Mouse (Mus musculus) lung, postnatal 25 days (tissue): ENCODE results near the gene Cptp.
A peak's percentile ranks its signal among the peaks of the same experiment; 100 is the strongest.

Source experiments
- DNase-seq: peaks from one replicate; pipeline ENCODE4 v3.0.0; 2022; ENCODE audit warnings: low spot score

Cptp gene

DNA sequence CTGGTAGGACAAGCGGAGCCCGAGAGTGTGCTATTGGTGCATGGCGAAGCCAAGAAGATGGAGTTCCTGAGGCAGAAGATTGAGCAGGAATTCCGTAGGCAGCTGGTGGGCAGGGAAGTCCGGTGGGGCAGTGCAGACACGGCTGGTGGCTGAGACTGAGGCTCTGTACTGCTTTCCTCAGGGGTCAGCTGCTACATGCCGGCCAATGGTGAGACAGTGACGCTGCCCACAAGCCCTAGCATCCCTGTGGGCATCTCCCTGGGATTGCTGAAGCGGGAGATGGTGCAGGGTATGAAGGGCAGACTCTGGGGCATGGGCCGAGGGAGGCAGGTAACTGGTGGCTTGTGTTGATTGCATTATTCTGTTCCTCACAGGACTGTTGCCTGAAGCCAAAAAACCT lies 18.4 kb upstream of the Cptp start:
- no peak for DNase-seq

DNA sequence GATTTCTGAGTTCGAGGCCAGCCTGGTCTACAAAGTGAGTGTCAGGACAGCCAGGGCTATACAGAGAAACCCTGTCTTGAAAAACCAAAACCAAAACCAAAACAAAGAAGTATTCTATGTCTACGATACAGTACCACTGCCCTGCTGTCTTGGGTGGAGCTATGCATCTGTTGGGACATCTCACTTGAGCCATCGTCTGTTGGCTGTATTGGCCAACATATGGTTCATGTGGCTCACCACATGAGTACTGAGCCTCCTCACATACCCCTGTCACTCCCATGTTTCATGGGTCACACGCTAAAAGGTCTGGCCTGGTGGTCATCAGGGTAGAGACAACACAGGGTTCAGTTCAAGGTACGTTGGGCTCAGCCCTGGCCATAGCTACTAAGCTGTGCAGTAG lies 17.1 kb upstream of the Cptp start:
- DNase-seq = no peak

DNA sequence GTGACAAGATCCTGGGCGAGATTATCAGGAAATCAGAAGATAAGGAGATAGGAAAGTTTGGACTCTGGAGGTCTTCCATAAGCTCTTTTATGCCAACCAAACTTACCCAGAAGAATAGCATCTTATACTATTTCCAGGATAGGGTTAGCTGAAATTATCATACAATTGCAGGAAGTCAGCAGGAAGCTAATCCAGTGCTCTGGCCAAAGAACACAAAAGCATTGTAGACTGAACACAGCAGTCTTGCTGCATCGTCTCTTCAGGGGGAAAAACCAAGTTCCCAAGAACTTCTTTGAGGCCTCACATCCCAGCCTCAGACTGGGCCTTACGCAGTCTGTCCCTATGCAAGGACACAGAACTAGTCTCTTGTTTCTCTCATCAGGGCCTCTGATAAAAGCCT lies 14.3 kb upstream of the Cptp start:
- DNase-seq = no peak

DNA sequence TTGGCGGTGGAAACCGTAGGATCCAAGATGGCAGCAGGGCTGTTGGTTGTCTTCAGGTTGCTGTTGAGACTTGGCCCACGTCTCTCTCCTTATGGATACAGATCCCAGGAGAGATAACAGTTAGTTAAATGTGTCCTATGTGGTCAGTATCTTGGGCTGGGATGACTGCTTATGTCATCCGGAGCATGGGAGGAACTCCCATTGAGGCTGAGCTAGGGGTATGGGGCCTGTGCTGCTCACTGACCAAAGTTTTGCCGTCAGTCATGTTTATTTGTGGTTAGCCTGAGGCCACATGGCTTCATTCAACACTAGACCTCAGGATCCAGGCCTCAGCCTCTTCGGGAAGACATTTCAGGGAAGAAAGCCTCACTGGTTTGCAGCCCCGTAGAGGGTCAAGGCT lies 2.2 kb upstream of the Cptp start:
- no peak for DNase-seq

DNA sequence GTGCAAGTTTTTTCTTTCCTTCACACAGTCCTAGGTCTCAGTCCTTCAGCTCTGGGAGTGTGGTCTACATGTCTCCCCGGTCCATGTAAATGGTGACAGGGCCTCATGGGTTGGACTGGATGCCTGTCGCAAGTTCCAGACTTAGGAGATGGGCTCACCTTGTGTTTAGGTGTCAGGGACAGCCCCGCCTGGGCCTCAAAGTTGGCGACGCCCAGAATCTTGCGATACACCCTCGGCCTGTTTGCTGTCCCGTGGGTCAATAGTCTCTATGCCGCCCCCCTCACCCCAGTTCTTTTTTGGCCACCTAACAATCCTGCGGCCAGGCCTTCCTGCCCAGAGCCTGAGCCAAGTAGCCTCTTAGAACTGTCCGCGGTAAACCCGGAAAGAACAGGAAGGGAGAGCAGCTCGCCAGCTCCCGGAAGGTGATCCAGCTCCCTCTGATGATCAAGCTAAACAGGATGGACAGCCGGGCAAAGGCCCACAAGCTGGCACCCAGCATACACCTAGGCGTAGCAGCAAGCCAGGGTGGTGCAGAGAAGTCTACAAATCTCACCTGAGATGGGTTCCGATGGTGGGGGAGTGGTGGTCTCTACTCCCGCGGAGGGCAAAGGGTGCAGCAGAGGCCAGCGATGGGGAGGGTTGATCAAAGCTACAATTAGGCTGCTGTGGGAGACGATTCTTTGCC lies 484 bp downstream of the Cptp start:
- DNase-seq = no peak

DNA sequence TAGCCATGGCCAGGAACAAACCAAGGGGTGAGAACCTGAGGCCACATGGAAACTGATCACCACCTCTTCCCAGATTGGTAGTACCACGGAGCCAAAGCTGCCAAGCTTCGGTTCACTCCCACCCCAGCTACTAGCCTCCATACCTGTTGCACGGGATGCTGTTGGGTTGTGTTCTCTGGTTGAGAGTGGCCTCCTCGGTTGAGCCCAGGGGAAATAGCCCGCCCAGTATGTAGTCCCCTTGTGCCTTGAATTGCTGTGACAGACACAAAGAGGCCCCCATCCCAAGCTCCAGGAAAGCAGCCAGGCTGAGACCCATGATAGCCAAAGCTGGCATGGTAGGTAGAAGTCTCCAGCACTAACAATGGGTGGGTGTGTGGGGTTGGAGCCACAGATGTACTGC lies 6.2 kb downstream of the Cptp start, which contains the start of gene Tas1r3:
TSS of gene Tas1r3 (minus strand) at position 362 of the 400 bp plus-strand sequence.
- no peak for DNase-seq

DNA sequence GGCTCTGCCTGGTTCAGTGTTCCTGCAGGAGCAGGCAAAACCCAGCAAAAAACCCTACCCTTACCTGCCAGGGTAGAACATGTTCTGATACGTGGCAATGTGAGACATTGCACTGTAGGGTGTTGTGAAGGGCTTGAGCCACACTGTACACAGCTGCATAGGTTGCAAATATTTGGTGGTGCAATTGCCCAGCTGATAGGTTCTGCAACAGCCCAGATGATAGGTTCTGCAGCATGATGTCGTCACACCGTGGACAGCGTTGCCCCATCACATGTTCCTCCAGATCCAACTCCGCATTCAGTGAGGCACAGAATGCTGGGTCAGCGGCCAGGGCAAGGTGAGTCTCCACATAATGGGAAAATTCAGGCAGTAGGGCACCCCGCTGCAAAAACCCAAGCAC lies 7.5 kb downstream of the Cptp start:
- no peak for DNase-seq

DNA sequence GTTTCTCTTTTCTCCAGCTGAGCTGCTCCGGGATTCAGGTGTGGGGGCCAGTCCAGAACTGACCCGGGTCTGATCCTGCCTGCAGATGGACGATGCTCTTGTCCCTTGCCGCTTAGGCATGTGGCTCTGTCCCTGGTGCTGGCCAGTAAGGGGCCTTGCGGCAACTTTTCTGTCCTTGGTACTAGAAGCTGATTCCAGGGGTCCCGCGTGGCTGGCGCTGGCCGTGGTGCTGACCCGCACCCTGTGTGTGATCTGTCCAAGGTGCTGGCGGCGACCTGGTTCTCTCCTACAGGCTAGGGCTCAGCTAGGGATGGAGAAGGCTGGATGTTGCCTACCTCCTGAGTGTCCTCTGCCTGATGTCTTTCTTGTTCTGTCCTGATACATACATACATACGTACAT lies 9.9 kb downstream of the Cptp start:
- no peak for DNase-seq

DNA sequence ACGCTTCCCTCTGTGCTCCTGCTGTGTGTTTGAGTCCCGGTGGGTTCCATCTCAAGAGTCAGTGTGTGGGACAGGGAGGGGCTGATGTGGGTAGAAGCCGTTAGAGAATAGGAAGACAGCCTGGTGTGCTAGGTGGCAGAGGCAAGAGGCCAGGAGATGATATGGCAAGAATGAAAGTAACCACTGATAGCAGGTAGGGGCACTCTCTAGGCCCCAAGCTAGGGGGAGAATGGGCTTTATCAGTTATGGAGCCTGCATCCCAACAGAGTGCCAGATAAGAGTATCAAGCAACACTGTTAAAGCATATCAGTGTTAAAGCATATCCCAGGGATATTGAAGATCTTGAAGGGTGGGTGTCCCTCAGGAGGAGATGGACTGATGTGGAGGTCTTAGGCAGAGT lies 12.4 kb downstream of the Cptp start:
- no peak for DNase-seq

DNA sequence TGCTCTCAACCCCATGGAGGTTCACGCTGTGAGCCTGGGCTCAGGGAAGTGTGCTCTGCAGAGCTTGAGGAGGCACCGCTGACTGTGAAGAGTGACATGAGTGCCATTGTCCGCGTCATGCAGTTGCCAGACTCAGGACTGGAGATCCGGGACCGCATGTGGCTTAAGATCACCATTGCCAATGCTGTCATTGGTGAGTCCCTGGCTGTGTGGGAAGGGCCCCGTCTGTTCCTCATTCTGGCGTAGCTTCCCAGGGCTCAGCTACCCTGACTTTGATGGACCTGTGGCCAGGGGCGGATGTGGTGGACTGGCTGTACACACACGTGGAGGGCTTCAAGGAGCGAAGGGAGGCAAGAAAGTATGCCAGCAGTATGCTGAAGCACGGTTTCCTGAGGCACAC lies 13.2 kb downstream of the Cptp start:
- DNase-seq = no peak

DNA sequence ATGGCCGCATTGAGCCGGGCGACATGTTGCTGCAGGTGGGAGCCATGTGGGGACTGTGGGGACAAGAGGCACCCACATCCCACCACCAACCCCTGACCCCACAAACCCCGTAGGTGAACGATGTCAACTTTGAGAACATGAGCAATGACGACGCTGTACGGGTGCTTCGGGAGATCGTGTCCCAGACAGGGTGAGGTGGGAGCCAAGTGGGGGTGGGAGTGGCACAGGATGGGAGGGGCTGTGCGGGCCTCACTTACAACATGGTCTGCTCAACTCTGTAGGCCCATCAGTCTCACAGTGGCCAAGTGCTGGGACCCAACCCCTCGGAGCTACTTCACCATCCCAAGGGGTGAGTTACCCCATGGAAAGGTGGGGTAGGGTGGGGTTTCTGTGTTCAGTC lies 14.2 kb downstream of the Cptp start:
- DNase-seq = no peak

DNA sequence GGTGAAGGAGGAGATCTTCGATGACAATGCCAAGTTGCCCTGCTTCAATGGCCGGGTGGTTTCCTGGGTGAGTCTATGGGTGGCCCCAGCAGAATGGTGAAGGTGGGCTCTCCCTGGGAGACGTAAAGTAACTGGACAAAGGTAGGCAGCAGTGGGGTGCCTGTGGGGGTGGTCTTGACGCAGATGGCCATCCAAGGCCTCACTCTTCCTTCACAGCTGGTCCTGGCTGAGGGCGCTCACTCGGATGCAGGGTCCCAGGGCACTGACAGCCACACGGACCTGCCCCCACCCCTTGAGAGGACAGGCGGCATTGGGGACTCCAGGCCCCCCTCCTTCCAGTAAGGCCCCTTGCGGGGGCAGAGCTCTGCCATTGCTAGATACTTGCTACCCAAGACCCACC lies 15.8 kb downstream of the Cptp start:
- DNase-seq = no peak

DNA sequence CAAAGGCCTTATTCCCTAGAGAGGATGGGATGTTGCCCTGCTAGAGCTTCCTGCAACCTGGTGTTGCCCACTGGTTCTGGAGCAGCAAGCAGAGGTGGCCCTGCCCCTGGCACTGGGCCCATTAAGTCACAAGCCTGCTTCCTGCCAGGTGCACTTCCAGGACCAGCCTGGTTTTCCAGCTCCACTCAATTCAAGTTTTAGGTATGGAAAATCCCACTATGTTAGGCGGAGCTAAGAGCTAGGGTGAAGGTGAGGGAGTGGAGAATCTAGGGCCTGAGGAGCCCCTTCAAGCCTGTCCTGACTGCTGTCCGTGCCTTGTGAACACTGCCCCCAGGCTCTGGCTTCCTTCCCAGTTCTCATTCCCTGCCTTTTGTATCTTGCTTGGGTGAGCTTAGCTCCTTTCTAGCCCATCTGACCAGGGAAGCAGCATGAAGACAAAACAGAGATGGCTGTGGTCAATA lies 17.3 kb downstream of the Cptp start:
- peak; percentile 29 for DNase-seq

DNA sequence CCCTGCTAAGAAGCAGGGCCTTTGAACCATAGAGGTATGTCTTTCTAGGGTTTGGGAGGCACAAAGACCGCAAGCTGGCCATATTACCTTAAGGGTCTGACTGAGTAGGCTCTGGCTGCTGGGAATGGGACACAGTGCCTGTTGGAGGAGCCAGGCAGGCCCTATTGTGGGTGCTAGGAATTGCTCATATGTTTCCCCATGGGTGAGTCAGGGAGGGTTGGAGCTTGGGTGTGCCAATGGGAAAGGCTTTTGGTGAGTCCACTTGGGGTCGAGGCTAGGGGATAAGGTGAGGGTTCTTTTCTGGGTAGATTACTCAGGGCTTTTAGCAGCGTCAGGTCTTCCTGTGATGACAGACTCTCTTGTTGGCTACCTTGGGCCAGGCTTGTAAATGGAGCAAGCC lies 17.9 kb downstream of the Cptp start:
- no peak for DNase-seq

DNA sequence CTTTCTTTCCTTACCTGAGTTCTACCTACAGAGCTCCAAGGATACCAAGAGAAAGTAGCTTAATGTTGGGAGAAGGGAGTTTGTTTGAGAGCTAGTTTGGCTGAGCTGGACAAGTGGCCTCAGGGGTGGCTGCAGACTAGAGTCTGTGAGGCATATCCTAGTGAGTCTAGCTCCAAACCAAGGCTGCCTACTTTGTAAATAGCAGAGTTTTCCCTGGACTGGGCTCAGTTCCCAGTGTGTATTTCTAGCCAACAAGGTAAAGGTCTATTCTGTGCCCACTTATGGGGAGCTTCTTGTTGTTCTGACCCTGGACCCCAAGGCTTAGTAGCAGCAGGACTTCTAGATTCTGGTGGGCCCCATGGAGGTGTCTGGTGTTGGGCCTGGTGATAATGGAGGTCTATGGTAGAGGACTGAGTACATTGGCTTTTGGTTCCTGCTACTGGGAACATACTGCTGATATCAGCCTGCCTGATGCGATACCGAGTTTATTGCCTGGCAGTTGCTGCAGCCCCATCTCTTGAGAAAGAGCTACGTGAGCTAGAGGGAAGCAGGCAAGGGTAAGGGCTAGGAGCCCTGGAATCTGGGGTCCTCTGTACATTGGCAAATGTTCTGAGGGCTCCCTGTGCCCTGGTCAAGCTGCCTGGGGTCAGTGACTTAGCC lies 19.3 kb downstream of the Cptp start:
- DNase-seq = no peak

DNA sequence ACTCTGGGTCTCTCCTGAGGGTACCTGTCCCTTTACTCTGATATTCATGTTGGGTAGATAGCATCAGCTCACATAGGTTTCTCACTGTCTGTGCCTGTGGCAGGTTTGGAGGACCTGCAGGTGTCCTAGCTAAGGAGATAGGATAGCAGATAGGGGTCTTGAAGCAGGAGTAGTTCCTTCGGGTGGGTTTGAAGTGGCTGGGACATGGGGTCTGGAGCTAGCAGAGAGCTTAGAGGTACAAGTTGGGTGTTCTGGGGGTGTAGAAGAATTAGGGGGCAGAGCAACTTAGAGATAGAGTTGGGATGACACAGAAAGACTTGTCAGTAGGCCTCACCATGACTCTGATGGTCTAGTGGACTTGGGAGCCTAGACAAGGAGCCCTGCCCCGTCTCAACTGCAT lies 19.8 kb downstream of the Cptp start:
- DNase-seq = no peak

DNA sequence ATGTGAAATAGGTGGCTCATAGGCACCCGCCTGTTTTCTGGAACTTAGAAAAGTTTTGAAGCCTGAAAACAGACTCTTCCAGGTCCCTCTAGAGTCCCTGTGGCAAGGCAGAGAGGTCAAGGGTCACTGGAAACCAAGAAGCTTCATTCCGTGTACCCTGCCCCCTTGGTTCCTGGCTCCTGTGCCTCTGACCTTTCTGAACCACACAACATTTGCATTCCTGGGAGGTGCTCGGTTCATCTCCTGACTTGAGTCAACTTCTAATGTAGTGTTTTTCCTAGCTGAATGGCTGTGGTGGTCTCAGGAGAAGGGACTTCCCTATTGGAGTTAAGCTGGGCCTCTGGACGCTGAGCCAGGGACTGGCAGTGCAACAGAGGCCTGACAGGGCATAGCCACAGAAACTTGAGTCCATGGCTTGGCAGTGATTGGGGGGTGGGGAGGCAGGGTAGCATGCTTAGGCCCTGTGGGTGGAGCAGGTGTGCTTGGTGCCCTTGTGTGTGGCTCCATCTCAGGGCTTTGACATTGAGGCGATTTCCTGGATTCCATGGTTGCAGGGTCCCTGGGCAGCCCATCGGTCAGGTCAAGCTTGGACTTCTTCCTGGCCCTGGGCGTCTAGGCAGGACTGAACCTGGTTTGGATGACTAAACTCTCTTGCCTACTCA lies 20.7 kb downstream of the Cptp start:
- no peak for DNase-seq

DNA sequence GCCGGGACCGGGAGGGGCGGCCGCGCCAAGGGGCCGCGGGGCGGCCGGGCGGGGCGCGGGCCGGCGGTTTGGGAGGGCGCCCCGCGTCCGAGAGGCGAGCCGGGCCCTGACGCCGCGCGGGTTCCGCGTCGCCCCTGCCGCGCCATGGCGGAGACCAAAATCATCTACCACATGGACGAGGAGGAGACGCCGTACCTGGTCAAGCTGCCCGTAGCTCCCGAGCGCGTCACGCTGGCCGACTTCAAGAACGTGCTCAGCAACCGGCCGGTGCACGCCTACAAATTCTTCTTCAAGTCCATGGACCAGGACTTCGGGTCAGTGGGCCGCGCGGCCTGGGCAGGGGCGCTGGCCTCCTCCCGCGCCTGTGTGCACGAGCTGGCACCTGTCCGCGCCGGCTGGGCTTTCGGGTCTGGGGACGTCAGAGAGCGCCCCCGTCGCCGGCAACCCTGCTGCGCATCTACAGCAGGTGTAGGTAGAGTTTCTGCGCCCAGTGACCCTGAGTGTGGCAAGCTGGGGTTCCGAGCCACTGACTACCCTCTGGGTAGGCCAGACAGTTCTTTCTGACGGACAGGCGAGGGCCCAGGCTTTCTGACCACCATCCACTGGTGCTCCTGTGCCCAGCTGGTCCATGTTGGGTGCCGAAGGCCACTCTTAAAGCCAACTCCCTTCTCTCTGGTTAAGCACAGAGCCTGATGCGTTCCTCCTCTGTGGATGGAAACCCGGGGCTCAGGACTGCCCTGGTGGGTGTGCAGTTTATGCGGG lies 21.5 kb downstream of the Cptp start:
- peak; percentile 16 for DNase-seq

DNA sequence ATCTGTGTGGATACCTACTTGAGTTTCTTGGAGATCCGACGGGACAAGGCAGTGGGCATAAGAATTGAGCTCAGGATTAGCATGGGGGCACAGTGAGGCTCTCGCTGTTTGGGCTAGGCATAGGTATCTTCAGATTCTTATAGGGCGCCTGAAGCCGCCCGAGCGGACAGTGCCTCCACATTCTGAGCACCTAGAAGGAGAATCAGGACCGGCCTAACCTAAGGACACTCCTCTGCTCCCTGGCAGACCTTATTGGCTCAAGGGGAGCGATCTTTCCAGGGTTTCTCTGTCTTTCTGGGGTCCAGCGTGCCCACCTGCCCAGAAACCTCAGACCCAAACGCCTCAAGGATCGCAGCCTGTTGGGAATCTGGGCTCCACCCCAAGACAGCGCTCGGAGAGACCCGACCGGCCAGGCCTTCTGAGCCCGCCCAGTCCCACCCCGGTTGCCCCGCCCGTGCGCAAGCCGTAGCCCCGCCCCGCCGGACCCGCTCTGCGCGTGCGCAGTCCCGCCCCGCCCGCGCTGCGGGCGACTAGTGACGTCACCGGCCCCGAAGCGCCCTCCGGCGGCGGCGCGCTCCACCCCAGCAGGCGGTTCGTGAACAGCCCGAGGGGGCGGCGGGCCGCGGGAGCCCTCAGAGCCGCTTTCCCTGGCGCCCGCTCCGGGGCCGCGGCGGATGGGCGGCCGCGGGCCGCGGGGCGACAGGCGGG lies 22.2 kb downstream of the Cptp start, which contains the start of gene Dvl1:
TSS of gene Dvl1 (plus strand) at position 532 of the 708 bp plus-strand sequence.
- DNase-seq = peak; percentile 91

DNA sequence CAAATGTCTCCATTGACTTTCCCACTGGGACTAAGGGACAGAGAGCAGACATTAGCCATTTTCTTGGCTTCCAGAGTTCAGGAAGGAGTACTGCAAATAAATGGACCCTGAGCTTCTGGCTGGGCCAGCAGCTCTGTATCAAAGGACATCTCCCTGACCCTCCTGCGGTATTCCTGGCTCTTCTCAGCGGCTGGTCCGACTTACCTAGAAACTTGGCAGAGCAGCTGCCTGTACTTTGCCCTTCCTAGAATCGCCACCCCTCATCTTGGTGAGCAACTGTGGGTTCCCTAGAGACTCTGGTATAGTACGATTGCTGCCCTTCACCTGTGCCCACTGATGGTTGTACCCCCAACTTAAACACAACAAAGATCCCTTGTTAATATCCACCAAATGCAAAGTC lies 26.0 kb downstream of the Cptp start:
- no peak for DNase-seq

DNA sequence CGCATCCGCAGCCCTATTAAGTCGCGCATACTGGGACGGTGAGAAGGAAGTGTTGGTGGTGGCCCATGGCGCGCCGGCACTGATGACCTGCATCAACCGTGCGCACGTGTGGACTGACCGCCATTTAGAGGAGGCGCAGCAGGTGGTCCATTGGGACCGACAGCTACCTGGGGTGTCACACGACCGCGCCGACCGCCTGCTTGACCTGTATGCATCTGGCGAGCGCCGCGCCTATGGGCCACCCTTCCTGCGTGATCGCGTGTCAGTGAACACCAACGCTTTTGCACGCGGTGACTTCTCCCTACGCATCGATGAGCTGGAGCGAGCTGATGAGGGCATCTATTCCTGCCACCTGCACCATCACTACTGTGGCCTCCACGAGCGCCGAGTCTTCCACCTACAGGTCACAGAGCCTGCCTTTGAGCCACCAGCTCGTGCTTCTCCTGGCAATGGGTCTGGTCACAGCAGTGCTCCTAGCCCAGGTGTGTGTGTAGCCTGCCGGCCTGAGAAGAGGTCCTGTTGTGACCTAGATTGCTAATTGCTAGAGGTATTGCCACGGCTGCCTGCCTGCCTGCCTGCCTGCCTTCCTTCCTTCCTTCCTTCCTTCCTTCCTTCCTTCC lies 27.5 kb downstream of the Cptp start:
- no peak for DNase-seq
